Mouse (Mus musculus): ENCODE data around the gene Ntm. TPM values are rescaled to one million over a fixed set of nuclear protein-coding genes. Genes with fewer than 3 reads are reported as not detected.

Gene Ntm
- polyA plus RNA-seq, 1 experiment = not detected

- Histone ChIP-seq H3K27me3 (ENCODE audit: control insufficient read depth, insufficient read depth, insufficient read length) (no peaks in the 10 kb centered on the region), H3K36me3 (ENCODE audit: control insufficient read depth, insufficient read depth) (no peaks in the 10 kb centered on the region), H3ac (ENCODE audit: control insufficient read depth, insufficient read length, low read depth) (no peak overlapping the region), H3K79me2 (ENCODE audit: control insufficient read depth, insufficient read depth) (no peaks in the 10 kb centered on the region), H3K79me3 (ENCODE audit: low read depth) (no peaks in the 10 kb centered on the region), H3K4me3 (ENCODE audit: insufficient read depth, poor library complexity, severe bottlenecking) (no peak overlapping the region)
- no peak for TF ChIP-seq MYOD1 (IDR thresholded peaks at IDR 0.05; ENCODE audit: control insufficient read depth, insufficient read length, low read depth)
- TF ChIP-seq CTCF (IDR thresholded peaks at IDR 0.05; ENCODE audit: control insufficient read depth, insufficient read depth, insufficient read length) = no peak
Observed at GRCm38 (mm10) chr9:29943209-29944070, 19.5 kb downstream of the Ntm start.

DNA sequence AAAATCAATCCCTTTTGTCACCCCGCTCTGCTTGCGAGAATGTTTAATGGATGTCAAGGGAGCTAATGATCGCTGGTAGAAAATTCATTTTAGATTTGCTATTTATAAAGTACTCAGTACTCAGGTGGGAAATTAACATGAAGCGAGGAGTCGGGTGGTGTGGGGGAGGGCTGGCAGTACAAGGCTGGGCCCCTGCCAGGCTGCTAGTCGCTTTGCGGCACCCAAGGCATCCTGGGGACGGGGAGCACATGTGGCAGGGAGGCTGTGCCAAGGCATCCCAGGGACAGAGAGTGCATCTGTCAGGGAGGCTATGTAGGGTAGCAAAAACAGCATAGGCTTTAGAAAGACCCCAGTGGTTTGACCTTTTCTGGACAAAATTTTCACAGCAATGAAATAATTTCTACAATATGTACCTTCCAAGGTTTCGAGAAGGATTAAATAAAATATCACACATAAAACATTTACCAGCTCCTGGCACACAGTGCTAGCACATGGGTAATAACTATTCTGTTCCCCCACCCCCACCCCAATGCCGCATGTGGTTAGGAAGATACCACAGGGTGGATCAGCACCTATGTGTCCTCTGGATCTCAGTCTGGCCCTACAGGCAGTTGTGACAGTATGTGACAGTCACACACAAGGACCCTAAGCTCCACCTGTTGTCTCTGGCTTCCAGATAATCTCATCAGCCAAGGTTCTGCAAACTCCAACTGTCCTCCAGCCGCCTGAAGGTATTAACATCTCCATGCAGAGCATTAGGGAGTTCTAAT is 20.6 kb downstream of the Ntm start:
- H3ac ChIP-seq (ENCODE audit: control insufficient read depth, insufficient read length, low read depth) = no peak overlapping the region
- H3K4me3 ChIP-seq (ENCODE audit: insufficient read depth, poor library complexity, severe bottlenecking) = no peak overlapping the region
- no peak for TF ChIP-seq CEBPB (IDR thresholded peaks at IDR 0.05; ENCODE audit: low read depth)
- TF ChIP-seq FOSL1 (IDR thresholded peaks at IDR 0.05; ENCODE audit: insufficient read depth, low read length, poor library complexity, severe bottlenecking) = no peak
- TF ChIP-seq MYOG (IDR thresholded peaks at IDR 0.05; ENCODE audit: control insufficient read depth, extremely low read depth, insufficient read length) = no peak
- TF ChIP-seq MYOD1 (IDR thresholded peaks at IDR 0.05; ENCODE audit: control insufficient read depth, insufficient read length, low read depth) = no peak
- TF ChIP-seq CTCF (IDR thresholded peaks at IDR 0.05; ENCODE audit: control insufficient read depth, insufficient read depth, insufficient read length) = no peak
- TF ChIP-seq MAX (IDR thresholded peaks at IDR 0.05) = no peak
- no peak for TF ChIP-seq USF1 (IDR thresholded peaks at IDR 0.05; ENCODE audit: low read depth)

DNA sequence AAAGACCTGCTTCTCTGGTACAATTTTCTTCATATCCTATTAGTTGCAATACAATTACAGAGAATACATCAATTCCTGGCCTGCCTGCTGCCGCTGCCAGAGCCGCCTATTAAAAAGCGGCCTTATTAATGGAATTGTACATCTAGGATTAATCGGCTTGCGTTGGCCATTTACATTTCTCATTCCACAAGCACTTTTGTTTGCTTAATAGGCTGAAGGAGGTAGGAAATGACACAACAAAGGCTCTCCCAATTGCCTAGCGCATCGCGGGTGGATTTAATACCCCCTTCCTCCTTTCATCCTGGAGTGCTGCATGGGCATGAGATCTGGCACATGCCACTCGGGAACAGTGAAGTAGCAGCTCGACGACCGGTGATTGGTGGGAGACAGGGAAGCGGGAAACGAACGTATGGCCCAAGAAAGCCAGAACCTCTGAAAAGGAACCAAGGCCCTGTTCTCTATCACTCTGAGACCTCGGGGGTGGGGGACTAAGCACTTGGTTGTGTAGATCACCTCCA is 23.4 kb downstream of the Ntm start:
- Histone ChIP-seq H3K36me3 (ENCODE audit: control insufficient read depth, insufficient read depth) (no peaks in the 10 kb centered on the region), H3K4me3 (ENCODE audit: insufficient read depth, poor library complexity, severe bottlenecking) (no peak overlapping the region), H3K27me3 (ENCODE audit: control insufficient read depth, insufficient read depth, insufficient read length) (no peaks in the 10 kb centered on the region), H3K79me2 (ENCODE audit: control insufficient read depth, insufficient read depth) (no peaks in the 10 kb centered on the region), H3ac (ENCODE audit: control insufficient read depth, insufficient read length, low read depth) (no peak overlapping the region), H3K79me3 (ENCODE audit: low read depth) (no peaks in the 10 kb centered on the region)
- no peak for TF ChIP-seq MAX (IDR thresholded peaks at IDR 0.05)

More for the DNA sequence above, 20.6 kb downstream of the Ntm start:
- Histone ChIP-seq H3K36me3 (ENCODE audit: control insufficient read depth, insufficient read depth) (no peaks in the 10 kb centered on the region), H3K79me2 (ENCODE audit: control insufficient read depth, insufficient read depth) (no peaks in the 10 kb centered on the region), H3K79me3 (ENCODE audit: low read depth) (no peaks in the 10 kb centered on the region), H3K27me3 (ENCODE audit: control insufficient read depth, insufficient read depth, insufficient read length) (no peaks in the 10 kb centered on the region)

GRCm38 (mm10) chr9:29928796-29929195 is 34.1 kb downstream of the Ntm start:
- Histone ChIP-seq H3K79me3 (ENCODE audit: low read depth) (no peaks in the 10 kb centered on the region), H3K27me3 (ENCODE audit: control insufficient read depth, insufficient read depth, insufficient read length) (no peaks in the 10 kb centered on the region), H3K4me3 (ENCODE audit: insufficient read depth, poor library complexity, severe bottlenecking) (no peak overlapping the region), H3ac (ENCODE audit: control insufficient read depth, insufficient read length, low read depth) (no peak overlapping the region), H3K79me2 (ENCODE audit: control insufficient read depth, insufficient read depth) (no peaks in the 10 kb centered on the region), H3K36me3 (ENCODE audit: control insufficient read depth, insufficient read depth) (no peaks in the 10 kb centered on the region)
- TF ChIP-seq MAX (IDR thresholded peaks at IDR 0.05) = no peak
- no peak for TF ChIP-seq CTCF (IDR thresholded peaks at IDR 0.05; ENCODE audit: control insufficient read depth, insufficient read depth, insufficient read length)
- TF ChIP-seq MYOG (IDR thresholded peaks at IDR 0.05; ENCODE audit: control insufficient read depth, extremely low read depth, insufficient read length) = no peak
- TF ChIP-seq FOSL1 (IDR thresholded peaks at IDR 0.05; ENCODE audit: insufficient read depth, low read length, poor library complexity, severe bottlenecking) = no peak
- no peak for TF ChIP-seq MYOD1 (IDR thresholded peaks at IDR 0.05; ENCODE audit: control insufficient read depth, insufficient read length, low read depth)
- TF ChIP-seq CEBPB (IDR thresholded peaks at IDR 0.05; ENCODE audit: low read depth) = no peak
- TF ChIP-seq USF1 (IDR thresholded peaks at IDR 0.05; ENCODE audit: low read depth) = no peak

GRCm38 (mm10) chr9:29925382-29925781 is 37.6 kb downstream of the Ntm start:
- Histone ChIP-seq H3K79me3 (ENCODE audit: low read depth) (no peaks in the 10 kb centered on the region), H3K27me3 (ENCODE audit: control insufficient read depth, insufficient read depth, insufficient read length) (no peaks in the 10 kb centered on the region), H3K4me3 (ENCODE audit: insufficient read depth, poor library complexity, severe bottlenecking) (no peak overlapping the region), H3K79me2 (ENCODE audit: control insufficient read depth, insufficient read depth) (no peaks in the 10 kb centered on the region), H3K36me3 (ENCODE audit: control insufficient read depth, insufficient read depth) (no peaks in the 10 kb centered on the region), H3ac (ENCODE audit: control insufficient read depth, insufficient read length, low read depth) (no peak overlapping the region)
- no peak for TF ChIP-seq USF1 (IDR thresholded peaks at IDR 0.05; ENCODE audit: low read depth)
- TF ChIP-seq CTCF (IDR thresholded peaks at IDR 0.05; ENCODE audit: control insufficient read depth, insufficient read depth, insufficient read length) = no peak
- TF ChIP-seq CEBPB (IDR thresholded peaks at IDR 0.05; ENCODE audit: low read depth) = no peak
- no peak for TF ChIP-seq MAX (IDR thresholded peaks at IDR 0.05)
- TF ChIP-seq FOSL1 (IDR thresholded peaks at IDR 0.05; ENCODE audit: insufficient read depth, low read length, poor library complexity, severe bottlenecking) = no peak
- no peak for TF ChIP-seq MYOD1 (IDR thresholded peaks at IDR 0.05; ENCODE audit: control insufficient read depth, insufficient read length, low read depth)
- TF ChIP-seq MYOG (IDR thresholded peaks at IDR 0.05; ENCODE audit: control insufficient read depth, extremely low read depth, insufficient read length) = no peak

Data from C2C12 (cell line).